Mouse (Mus musculus) lung, embryonic 14.5 days (tissue): Measurements from ENCODE around the gene 2510002D24Rik. TPM values are rescaled to one million over a fixed set of nuclear protein-coding genes. Genes with fewer than 3 reads are reported as not detected.

Experiments
- ATAC-seq: fragments of 200-750 bp; cut with Nextera tagmentation; 2 replicates; pipeline ENCODE4 v1.8.0; 2017; ENCODE audit warnings: mild to moderate bottlenecking, moderate TSS enrichment, moderate library complexity; ENCODE audit not compliant: insufficient read depth
- DNase-seq: peaks from one replicate; pipeline ENCODE4 v3.0.0-alpha.2; 2015
- H3K27ac ChIP-seq: fragments of 300-500 bp; sonication (generic); 2 replicates; pipeline ENCODE4 v1.5.1; 2014; ENCODE audit warnings: low read depth, mild to moderate bottlenecking, moderate library complexity
- H3K27me3 ChIP-seq: fragments of 300-500 bp; sonication (generic); 2 replicates; pipeline ENCODE4 v1.6.1; 2014; ENCODE audit warnings: low read length, control low read depth; ENCODE audit not compliant: insufficient read depth
- H3K36me3 ChIP-seq: fragments of 300-500 bp; sonication (generic); 2 replicates; pipeline ENCODE4 v1.6.1; 2014; ENCODE audit warnings: control low read depth; ENCODE audit not compliant: insufficient read depth
- H3K4me1 ChIP-seq: fragments of 300-500 bp; sonication (generic); 2 replicates; pipeline ENCODE4 v1.6.1; 2014; ENCODE audit warnings: antibody characterized with exemption, control low read depth; ENCODE audit not compliant: insufficient read depth
- H3K4me2 ChIP-seq: fragments of 300-500 bp; sonication (generic); 2 replicates; pipeline ENCODE4 v1.6.1; 2014; ENCODE audit warnings: mild to moderate bottlenecking
- H3K4me3 ChIP-seq: fragments of 300-500 bp; sonication (generic); 2 replicates; pipeline ENCODE4 v1.5.1; 2014; ENCODE audit warnings: low read depth, low read length
- H3K9ac ChIP-seq: fragments of 300-500 bp; sonication (generic); 2 replicates; pipeline ENCODE4 v1.6.1; 2014
- H3K9me3 ChIP-seq: fragments of 300-500 bp; sonication (generic); 2 replicates; pipeline ENCODE4 v1.6.1; 2016; ENCODE audit warnings: low read depth, low read length, control low read depth
- CTCF ChIP-seq: IDR thresholded peaks from 2 replicates; pipeline ENCODE4 v1.5.1; 2016; ENCODE audit warnings: antibody characterized with exemption, low read depth
- WGBS: fragments of 180-500 bp; shearing (Covaris S2); extraction: QIAGEN DNeasy Blood & Tissue Kit; methylation state at CpG from one replicate; pipeline ENCODE4 v1.1.7; 2014; 5-methylcytosine and 5-hydroxymethylcytosine counted together
- polyA plus RNA-seq: library from polyadenylated mRNA; unstranded; fragments of >200 nt; fragmentation: Nextera tagmentation; extraction: Ambion mirVana; gene quantifications from 2 replicates; pipeline ENCODE4 v1.2.1, GENCODE M21; 2014

Gene 2510002D24Rik
- polyA plus RNA-seq, 1 experiment from 2014 or later, result 30.9 TPM

DNA sequence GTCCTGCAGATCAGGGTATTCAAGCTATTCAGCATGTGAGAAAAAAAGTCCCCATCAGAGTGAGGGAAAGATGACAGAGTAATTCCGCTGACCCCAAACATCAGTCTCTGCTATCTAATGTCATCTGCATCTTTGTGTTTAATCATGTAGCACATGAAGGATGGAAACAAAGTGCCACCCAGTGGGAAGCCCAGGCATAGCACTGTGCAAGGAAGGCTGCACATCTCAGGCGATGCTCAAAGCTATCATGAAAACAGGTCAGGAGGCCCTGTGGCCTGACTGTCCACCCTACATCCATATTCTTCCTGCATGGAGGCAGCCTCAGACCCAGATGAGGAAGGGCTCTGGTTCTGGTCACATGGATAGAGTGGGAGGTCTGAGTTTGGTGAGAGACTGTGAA lies 37.5 kb upstream of the 2510002D24Rik start:
- Histone ChIP-seq H3K27ac (no peak overlapping the region), H3K4me3 (no peak overlapping the region), H3K36me3 (peaks cover 88% of the 10 kb centered on the region), H3K4me2 (no peak overlapping the region), H3K4me1 (no peaks in the 10 kb centered on the region), H3K9ac (no peak overlapping the region), H3K27me3 (no peaks in the 10 kb centered on the region), H3K9me3 (no peaks in the 10 kb centered on the region)
- TF ChIP-seq CTCF, result peak; percentile 80
- 73% methylated on average over 2 of the region's 2 CpGs for WGBS
- ATAC-seq, result no peak; the same call in 1 of the 2 replicates
- DNase-seq, result peak; percentile 66

DNA sequence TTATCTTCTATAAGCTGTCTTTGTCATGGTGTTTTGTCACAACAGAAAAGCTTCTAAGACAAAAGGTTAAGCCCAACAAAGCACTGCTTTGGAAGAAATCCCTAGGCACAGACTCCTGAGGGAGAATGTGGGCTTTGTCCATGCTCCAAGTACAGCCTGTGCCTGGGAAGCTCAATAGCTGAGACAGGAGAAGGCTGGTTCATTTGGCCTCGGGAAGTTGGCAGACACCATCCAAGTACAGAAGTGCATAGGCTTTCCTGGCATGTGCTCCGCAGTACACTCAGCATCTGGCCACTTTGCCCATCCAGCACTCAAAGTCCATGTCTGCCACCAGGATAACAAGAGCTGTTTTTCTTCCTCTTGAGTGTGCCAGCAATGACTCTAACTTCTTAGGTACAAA lies 30.6 kb upstream of the 2510002D24Rik start:
- H3K36me3 ChIP-seq, result peaks cover 79% of the 10 kb centered on the region
- H3K4me3 ChIP-seq, result no peak overlapping the region
- 95% methylated on average over 2 of the region's 2 CpGs for WGBS
- H3K27ac ChIP-seq, result no peak overlapping the region
- no peak overlapping the region for H3K9ac ChIP-seq
- DNase-seq, result no peak
- H3K4me1 ChIP-seq, result no peaks in the 10 kb centered on the region
- no peaks in the 10 kb centered on the region for H3K9me3 ChIP-seq
- TF ChIP-seq CTCF, result no peak
- H3K27me3 ChIP-seq, result no peaks in the 10 kb centered on the region
- no peak for ATAC-seq
- H3K4me2 ChIP-seq, result no peak overlapping the region

DNA sequence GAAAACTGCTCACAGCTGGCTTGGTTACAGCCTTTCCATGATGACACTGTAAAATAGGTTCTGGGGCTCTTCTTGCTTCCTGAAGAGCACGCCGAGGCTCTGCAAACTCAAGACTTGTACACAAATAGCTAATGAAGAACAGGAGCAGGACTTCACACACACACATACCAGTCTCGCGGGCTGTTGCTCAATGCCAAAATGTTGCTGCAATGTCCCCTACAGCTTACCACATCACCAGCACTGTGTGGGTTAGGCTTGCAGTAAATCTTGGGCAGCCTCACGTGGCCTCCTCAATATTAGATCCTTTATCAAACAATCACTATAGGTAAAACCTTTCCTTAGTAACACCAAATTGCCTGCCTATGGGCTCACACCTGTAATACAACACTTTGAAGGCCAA lies 27.4 kb upstream of the 2510002D24Rik start:
- Histone ChIP-seq H3K27ac (no peak overlapping the region), H3K9ac (no peak overlapping the region), H3K9me3 (no peaks in the 10 kb centered on the region), H3K4me3 (no peak overlapping the region), H3K27me3 (no peaks in the 10 kb centered on the region), H3K4me1 (no peaks in the 10 kb centered on the region), H3K4me2 (no peak overlapping the region), H3K36me3 (peaks cover 57% of the 10 kb centered on the region)
- DNase-seq, result no peak
- WGBS, result 87% methylated on average over 5 of the region's 5 CpGs
- no peak for ATAC-seq
- no peak for TF ChIP-seq CTCF

DNA sequence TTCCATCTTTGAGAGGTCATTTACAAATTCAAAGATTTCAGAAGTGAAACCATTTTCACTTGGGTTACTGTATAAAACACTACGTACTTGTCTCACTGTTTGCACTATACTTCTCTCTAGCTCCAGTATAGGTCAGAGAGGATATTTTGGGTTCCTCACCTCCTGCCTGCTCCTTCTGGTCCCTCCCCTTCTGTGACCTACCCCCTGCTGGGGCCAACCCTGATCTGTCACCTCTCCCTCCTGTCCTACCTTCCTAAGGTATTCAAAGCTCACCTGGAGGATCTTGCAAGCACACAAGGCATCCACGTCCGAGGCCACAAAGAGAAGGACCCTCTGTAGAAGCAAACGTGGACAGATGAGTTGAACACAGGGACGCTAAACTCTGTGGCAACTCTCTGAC lies 25.3 kb upstream of the 2510002D24Rik start:
- Histone ChIP-seq H3K27me3 (no peaks in the 10 kb centered on the region), H3K4me3 (peak overlapping the region; percentile 84), H3K9ac (peak overlapping the region; percentile 80), H3K36me3 (peaks cover 53% of the 10 kb centered on the region), H3K9me3 (no peaks in the 10 kb centered on the region), H3K4me1 (no peaks in the 10 kb centered on the region), H3K4me2 (peak overlapping the region; percentile 85), H3K27ac (0 out of 2 replicates have a peak overlapping the region, but pooled peaks have one; percentile 13)
- no peak for TF ChIP-seq CTCF
- peak; percentile 21 for ATAC-seq
- WGBS, result 4% methylated on average over 5 of the region's 5 CpGs
- peak; percentile 3 for DNase-seq

DNA sequence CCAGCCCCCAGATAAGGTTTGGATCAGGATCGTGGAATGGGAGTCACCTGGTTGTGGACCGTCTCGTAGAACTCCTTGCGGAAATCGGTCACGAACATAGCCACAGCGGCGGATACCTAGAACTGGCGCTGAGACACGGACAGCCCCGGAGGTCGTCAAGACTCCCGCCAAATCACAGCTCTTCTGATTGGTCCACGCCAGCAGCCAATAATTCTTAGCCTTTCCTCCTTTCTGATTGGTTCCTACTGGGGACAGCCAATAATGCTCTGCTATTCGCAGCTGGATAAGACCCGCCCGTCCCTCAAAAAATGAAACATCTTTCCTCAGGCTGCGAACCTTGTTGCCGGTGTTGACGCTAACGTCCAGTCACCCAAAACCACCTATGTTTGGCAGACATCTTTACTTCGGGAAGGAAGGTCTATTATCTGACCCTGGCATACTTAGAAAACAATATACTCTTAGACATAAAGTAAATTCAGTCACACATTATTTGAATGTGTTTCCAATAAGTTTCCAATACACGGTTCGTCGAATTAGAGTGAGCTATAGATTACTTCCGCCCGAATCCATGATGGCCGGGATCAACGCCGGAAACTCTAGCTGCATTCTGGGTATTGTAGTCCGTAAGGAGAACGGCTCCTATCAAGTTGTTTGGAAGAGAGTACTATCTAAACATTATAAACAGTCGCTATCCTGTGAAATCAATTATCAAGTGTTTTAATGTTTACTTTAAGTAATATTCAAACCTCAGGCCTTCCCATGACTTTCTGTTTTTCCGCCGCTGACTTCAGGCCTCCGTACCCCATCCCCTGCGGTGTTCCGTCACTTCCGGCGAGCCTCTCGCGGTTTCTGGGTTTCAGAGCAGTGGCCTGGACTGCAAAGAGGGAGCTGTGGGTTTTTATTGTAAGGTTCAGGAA lies 24.7 kb upstream of the 2510002D24Rik start, which contains the start of the genes Ufd1 and Cdc45:
TSS of gene Ufd1 (plus strand) at position 312 of the 917 bp plus-strand sequence.
TSS of gene Cdc45 (minus strand) at position 520 of the 917 bp plus-strand sequence.
- H3K27ac ChIP-seq, result peak within 1 kb of the TSS; percentile 84
- no peaks in the 10 kb centered on the region for H3K27me3 ChIP-seq
- ATAC-seq (peak; percentile 97), DNase-seq (peak; percentile 97)
- peaks cover 53% of the 10 kb centered on the region for H3K36me3 ChIP-seq
- peak within 1 kb of the TSS; percentile 84 for H3K4me3 ChIP-seq
- H3K4me1 ChIP-seq, result no peaks in the 10 kb centered on the region
- TF ChIP-seq CTCF, result no peak
- WGBS, result under 1% methylated on average over 42 of the region's 42 CpGs
- peak within 1 kb of the TSS; percentile 85 for H3K4me2 ChIP-seq
- H3K9me3 ChIP-seq, result no peaks in the 10 kb centered on the region
- H3K9ac ChIP-seq, result peak within 1 kb of the TSS; percentile 89

DNA sequence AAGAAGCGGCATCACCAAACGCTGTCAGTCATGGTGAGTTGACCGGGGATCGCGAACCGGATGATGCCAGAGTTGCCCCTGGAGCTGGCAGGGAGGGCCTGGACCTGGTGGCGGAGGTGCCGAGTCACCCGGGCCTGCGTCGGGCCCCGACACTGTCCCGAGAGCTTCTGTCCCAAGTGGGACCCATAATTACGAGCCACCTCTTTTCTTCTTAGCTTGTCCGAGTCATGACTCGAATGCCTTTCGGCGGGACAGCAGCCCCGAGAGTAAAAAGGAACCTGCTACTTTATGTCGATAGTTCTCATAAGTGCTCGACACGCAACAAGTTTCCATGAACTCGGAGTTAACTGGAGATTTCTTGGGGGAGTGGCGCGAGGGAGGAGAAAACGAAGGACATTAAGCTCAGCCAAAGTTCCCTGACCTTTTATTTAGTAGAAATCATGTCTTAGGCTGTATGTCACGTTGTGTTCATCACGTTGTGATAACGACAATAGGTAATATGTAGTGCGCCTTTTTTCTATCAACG lies 23.9 kb upstream of the 2510002D24Rik start:
- DNase-seq (no peak), ATAC-seq (peak; percentile 48)
- peaks cover 53% of the 10 kb centered on the region for H3K36me3 ChIP-seq
- H3K4me3 ChIP-seq, result peak overlapping the region; percentile 84
- peak overlapping the region; percentile 85 for H3K4me2 ChIP-seq
- H3K4me1 ChIP-seq, result no peaks in the 10 kb centered on the region
- no peak for TF ChIP-seq CTCF
- no peaks in the 10 kb centered on the region for H3K9me3 ChIP-seq
- peak overlapping the region; percentile 84 for H3K27ac ChIP-seq
- WGBS, result 1% methylated on average over 31 of the region's 31 CpGs
- peak overlapping the region; percentile 89 for H3K9ac ChIP-seq
- H3K27me3 ChIP-seq, result no peaks in the 10 kb centered on the region

DNA sequence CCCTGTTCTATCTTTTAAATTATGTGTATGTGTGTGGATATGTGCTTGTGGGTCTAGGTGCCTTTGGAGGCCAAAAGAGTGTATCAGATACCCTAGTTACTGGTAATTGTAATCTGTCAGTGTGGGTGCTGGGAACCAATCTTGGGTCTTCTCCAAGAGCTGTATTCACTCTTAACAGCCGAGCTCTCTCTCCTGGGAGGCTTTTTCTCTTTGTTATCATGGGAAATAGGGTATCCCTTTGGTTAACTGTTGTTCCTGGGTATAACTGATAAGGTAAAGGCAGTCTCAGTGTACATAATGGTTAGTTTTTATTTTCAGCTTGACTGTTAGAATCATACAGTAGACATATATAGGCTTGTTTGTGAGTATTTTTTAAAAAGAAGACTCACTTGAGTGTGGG lies 14.0 kb upstream of the 2510002D24Rik start:
- Histone ChIP-seq H3K36me3 (peaks cover 98% of the 10 kb centered on the region), H3K27ac (no peak overlapping the region), H3K4me3 (no peak overlapping the region), H3K9ac (no peak overlapping the region), H3K9me3 (no peaks in the 10 kb centered on the region), H3K4me1 (no peaks in the 10 kb centered on the region), H3K27me3 (no peaks in the 10 kb centered on the region), H3K4me2 (no peak overlapping the region)
- TF ChIP-seq CTCF, result no peak
- 81% methylated on average over 1 of the region's 1 CpGs for WGBS
- ATAC-seq (no peak), DNase-seq (no peak)
